Mouse (Mus musculus): ENCODE data around the gene Slc8a3. TPM values are rescaled to one million over a fixed set of nuclear protein-coding genes. Genes with fewer than 3 reads are reported as not detected.

Slc8a3 gene
- polyA plus RNA-seq, 1 experiment from 2014 or later, result 7.7 TPM

- Histone ChIP-seq H3K36me3 (ENCODE audit: control insufficient read depth, insufficient read depth, low read length) (no peaks in the 10 kb centered on the region), H3K4me3 (ENCODE audit: low read depth, low read length) (no peak overlapping the region), H3K27ac (replicated peaks; ENCODE audit: low read depth, low read length) (no peak overlapping the region), H3K9me3 (ENCODE audit: control insufficient read depth, low read length) (no peaks in the 10 kb centered on the region), H3K4me2 (ENCODE audit: low read depth, low read length) (no peak overlapping the region), H3K9ac (ENCODE audit: low read depth, low read length) (no peak overlapping the region), H3K4me1 (ENCODE audit: control insufficient read depth, insufficient read depth, low read length) (no peaks in the 10 kb centered on the region), H3K27me3 (replicated peaks; ENCODE audit: control insufficient read depth, insufficient read depth, low read length) (no peaks in the 10 kb centered on the region)
- WGBS, result 55% methylated on average over 5 of the region's 5 CpGs
- ATAC-seq (ENCODE audit: low read depth) (no peak), DNase-seq (ENCODE audit: low spot score) (peak; percentile 14)
Observed at GRCm38 (mm10) chr12:81227767-81228460, 105.1 kb downstream of the Slc8a3 start.

GRCm38 (mm10) chr12:81226590-81226989, 106.4 kb downstream of the Slc8a3 start:
- Histone ChIP-seq H3K4me3 (ENCODE audit: low read depth, low read length) (no peak overlapping the region), H3K4me1 (ENCODE audit: control insufficient read depth, insufficient read depth, low read length) (no peaks in the 10 kb centered on the region), H3K27ac (replicated peaks; ENCODE audit: low read depth, low read length) (no peak overlapping the region), H3K36me3 (ENCODE audit: control insufficient read depth, insufficient read depth, low read length) (no peaks in the 10 kb centered on the region), H3K9me3 (ENCODE audit: control insufficient read depth, low read length) (no peaks in the 10 kb centered on the region), H3K9ac (ENCODE audit: low read depth, low read length) (no peak overlapping the region), H3K27me3 (replicated peaks; ENCODE audit: control insufficient read depth, insufficient read depth, low read length) (no peaks in the 10 kb centered on the region), H3K4me2 (ENCODE audit: low read depth, low read length) (no peak overlapping the region)
- DNase-seq (ENCODE audit: low spot score) (peak; percentile 4), ATAC-seq (ENCODE audit: low read depth) (no peak)
- 66% methylated on average over 3 of the region's 3 CpGs for WGBS

- H3K4me3 ChIP-seq (ENCODE audit: low read depth, low read length), result no peak overlapping the region
- no peak overlapping the region for H3K4me2 ChIP-seq (ENCODE audit: low read depth, low read length)
- ATAC-seq (ENCODE audit: low read depth) (no peak), DNase-seq (ENCODE audit: low spot score) (peak; percentile 16)
- no peak overlapping the region for H3K9ac ChIP-seq (ENCODE audit: low read depth, low read length)
- H3K27ac ChIP-seq (replicated peaks; ENCODE audit: low read depth, low read length), result no peak overlapping the region
- no peaks in the 10 kb centered on the region for H3K9me3 ChIP-seq (ENCODE audit: control insufficient read depth, low read length)
- H3K4me1 ChIP-seq (ENCODE audit: control insufficient read depth, insufficient read depth, low read length), result no peaks in the 10 kb centered on the region
- no peaks in the 10 kb centered on the region for H3K27me3 ChIP-seq (replicated peaks; ENCODE audit: control insufficient read depth, insufficient read depth, low read length)
- WGBS, result 26% methylated on average over 6 of the region's 6 CpGs
- H3K36me3 ChIP-seq (ENCODE audit: control insufficient read depth, insufficient read depth, low read length), result no peaks in the 10 kb centered on the region
Observed at GRCm38 (mm10) chr12:81225966-81226577, 106.9 kb downstream of the Slc8a3 start.

GRCm38 (mm10) chr12:81224843-81225242, 108.1 kb downstream of the Slc8a3 start:
- no peaks in the 10 kb centered on the region for H3K9me3 ChIP-seq (ENCODE audit: control insufficient read depth, low read length)
- no peak overlapping the region for H3K4me3 ChIP-seq (ENCODE audit: low read depth, low read length)
- no peaks in the 10 kb centered on the region for H3K27me3 ChIP-seq (replicated peaks; ENCODE audit: control insufficient read depth, insufficient read depth, low read length)
- H3K9ac ChIP-seq (ENCODE audit: low read depth, low read length), result no peak overlapping the region
- WGBS, result 76% methylated on average over 2 of the region's 2 CpGs
- no peak for ATAC-seq (ENCODE audit: low read depth)
- no peaks in the 10 kb centered on the region for H3K4me1 ChIP-seq (ENCODE audit: control insufficient read depth, insufficient read depth, low read length)
- no peak overlapping the region for H3K27ac ChIP-seq (replicated peaks; ENCODE audit: low read depth, low read length)
- H3K36me3 ChIP-seq (ENCODE audit: control insufficient read depth, insufficient read depth, low read length), result no peaks in the 10 kb centered on the region
- DNase-seq (ENCODE audit: low spot score), result no peak
- H3K4me2 ChIP-seq (ENCODE audit: low read depth, low read length), result no peak overlapping the region

GRCm38 (mm10) chr12:81223276-81223675, 109.7 kb downstream of the Slc8a3 start:
- H3K4me3 ChIP-seq (ENCODE audit: low read depth, low read length), result no peak overlapping the region
- no peaks in the 10 kb centered on the region for H3K36me3 ChIP-seq (ENCODE audit: control insufficient read depth, insufficient read depth, low read length)
- no peak overlapping the region for H3K27ac ChIP-seq (replicated peaks; ENCODE audit: low read depth, low read length)
- no peak overlapping the region for H3K9ac ChIP-seq (ENCODE audit: low read depth, low read length)
- H3K27me3 ChIP-seq (replicated peaks; ENCODE audit: control insufficient read depth, insufficient read depth, low read length), result no peaks in the 10 kb centered on the region
- H3K4me1 ChIP-seq (ENCODE audit: control insufficient read depth, insufficient read depth, low read length), result no peaks in the 10 kb centered on the region
- ATAC-seq (ENCODE audit: low read depth) (no peak), DNase-seq (ENCODE audit: low spot score) (no peak)
- WGBS, result 50% methylated on average over 2 of the region's 2 CpGs
- no peak overlapping the region for H3K4me2 ChIP-seq (ENCODE audit: low read depth, low read length)
- no peaks in the 10 kb centered on the region for H3K9me3 ChIP-seq (ENCODE audit: control insufficient read depth, low read length)

- no peak overlapping the region for H3K4me2 ChIP-seq (ENCODE audit: low read depth, low read length)
- H3K36me3 ChIP-seq (ENCODE audit: control insufficient read depth, insufficient read depth, low read length), result no peaks in the 10 kb centered on the region
- no peaks in the 10 kb centered on the region for H3K9me3 ChIP-seq (ENCODE audit: control insufficient read depth, low read length)
- no peaks in the 10 kb centered on the region for H3K27me3 ChIP-seq (replicated peaks; ENCODE audit: control insufficient read depth, insufficient read depth, low read length)
- no peak overlapping the region for H3K4me3 ChIP-seq (ENCODE audit: low read depth, low read length)
- no peak overlapping the region for H3K27ac ChIP-seq (replicated peaks; ENCODE audit: low read depth, low read length)
- DNase-seq (ENCODE audit: low spot score) (no peak), ATAC-seq (ENCODE audit: low read depth) (no peak)
- no peak overlapping the region for H3K9ac ChIP-seq (ENCODE audit: low read depth, low read length)
- H3K4me1 ChIP-seq (ENCODE audit: control insufficient read depth, insufficient read depth, low read length), result no peaks in the 10 kb centered on the region
- WGBS, result 72% methylated on average over 4 of the region's 4 CpGs
Observed at GRCm38 (mm10) chr12:81219339-81219738, 113.6 kb downstream of the Slc8a3 start.

- no peak for ATAC-seq (ENCODE audit: low read depth)
- 60% methylated on average over 2 of the region's 2 CpGs for WGBS
Observed at GRCm38 (mm10) chr12:81208559-81208958, 124.4 kb downstream of the Slc8a3 start.

GRCm38 (mm10) chr12:81205619-81206560, 127.1 kb downstream of the Slc8a3 start:
- WGBS, result 24% methylated on average over 6 of the region's 6 CpGs
- no peak overlapping the region for H3K4me2 ChIP-seq (ENCODE audit: low read depth, low read length)
- peak; percentile 85 for DNase-seq (ENCODE audit: low spot score)
- H3K4me1 ChIP-seq (ENCODE audit: control insufficient read depth, insufficient read depth, low read length), result no peaks in the 10 kb centered on the region
- no peaks in the 10 kb centered on the region for H3K36me3 ChIP-seq (ENCODE audit: control insufficient read depth, insufficient read depth, low read length)
- H3K9ac ChIP-seq (ENCODE audit: low read depth, low read length), result no peak overlapping the region
- no peak overlapping the region for H3K27ac ChIP-seq (replicated peaks; ENCODE audit: low read depth, low read length)
- no peaks in the 10 kb centered on the region for H3K27me3 ChIP-seq (replicated peaks; ENCODE audit: control insufficient read depth, insufficient read depth, low read length)
- no peak overlapping the region for H3K4me3 ChIP-seq (ENCODE audit: low read depth, low read length)
- no peak for ATAC-seq (ENCODE audit: low read depth)
- no peaks in the 10 kb centered on the region for H3K9me3 ChIP-seq (ENCODE audit: control insufficient read depth, low read length)

More at GRCm38 (mm10) chr12:81208559-81208958, 124.4 kb downstream of the Slc8a3 start:
- H3K4me1 ChIP-seq (ENCODE audit: control insufficient read depth, insufficient read depth, low read length), result no peaks in the 10 kb centered on the region
- H3K4me2 ChIP-seq (ENCODE audit: low read depth, low read length), result no peak overlapping the region
- no peak overlapping the region for H3K9ac ChIP-seq (ENCODE audit: low read depth, low read length)
- H3K27me3 ChIP-seq (replicated peaks; ENCODE audit: control insufficient read depth, insufficient read depth, low read length), result no peaks in the 10 kb centered on the region
- H3K9me3 ChIP-seq (ENCODE audit: control insufficient read depth, low read length), result no peaks in the 10 kb centered on the region
- no peak overlapping the region for H3K27ac ChIP-seq (replicated peaks; ENCODE audit: low read depth, low read length)
- H3K4me3 ChIP-seq (ENCODE audit: low read depth, low read length), result no peak overlapping the region
- no peak for DNase-seq (ENCODE audit: low spot score)
- H3K36me3 ChIP-seq (ENCODE audit: control insufficient read depth, insufficient read depth, low read length), result no peaks in the 10 kb centered on the region
